Mouse (Mus musculus) hindbrain, embryonic 15.5 days (tissue): Measurements from ENCODE around the gene Gm10999. TPM values are rescaled to one million over a fixed set of nuclear protein-coding genes. Genes with fewer than 3 reads are reported as not detected.
"Not testable (repeated sequence)": the region's sequence is repeated elsewhere in the genome, so short reads cannot be mapped to it uniquely, and the experiment has no call there.

Experiments used
- ATAC-seq: fragments of 200-750 bp; cut with Nextera tagmentation; 2 replicates; pipeline ENCODE4 v1.8.0; 2017; ENCODE audit warnings: low read depth, moderate number of reproducible peaks, moderate TSS enrichment; ENCODE audit not compliant: low FRiP score
- H3K27ac ChIP-seq: fragments of 300-500 bp; sonication (generic); replicated peaks from 2 replicates; pipeline ENCODE4 v1.5.1; 2015; ENCODE audit warnings: mild to moderate bottlenecking, inconsistent platforms
- H3K27me3 ChIP-seq: fragments of 300-500 bp; sonication (generic); 2 replicates; pipeline ENCODE4 v1.6.1; 2015; ENCODE audit warnings: control low read depth, inconsistent platforms
- H3K36me3 ChIP-seq: fragments of 300-500 bp; sonication (generic); 2 replicates; pipeline ENCODE4 v1.6.1; 2015; ENCODE audit warnings: control low read depth, inconsistent platforms
- H3K4me1 ChIP-seq: fragments of 300-500 bp; sonication (generic); replicated peaks from 2 replicates; pipeline ENCODE4 v1.6.1; 2015; ENCODE audit warnings: control low read depth, inconsistent platforms
- H3K4me2 ChIP-seq: fragments of 300-500 bp; sonication (generic); 2 replicates; pipeline ENCODE4 v1.6.1; 2015; ENCODE audit warnings: moderate library complexity, mild to moderate bottlenecking, inconsistent platforms
- H3K4me3 ChIP-seq: fragments of 300-500 bp; sonication (generic); 2 replicates; pipeline ENCODE4 v1.5.1; 2015; ENCODE audit warnings: mild to moderate bottlenecking, inconsistent platforms
- H3K9ac ChIP-seq: fragments of 300-500 bp; sonication (generic); 2 replicates; pipeline ENCODE4 v1.6.1; 2015; ENCODE audit warnings: inconsistent platforms
- H3K9me3 ChIP-seq: fragments of 300-500 bp; sonication (generic); 2 replicates; pipeline ENCODE4 v1.6.1; 2016; ENCODE audit warnings: control low read depth, inconsistent platforms
- WGBS: fragments of 180-500 bp; shearing (Covaris S2); methylation state at CpG from one replicate; pipeline ENCODE4 v1.1.7; 2015; 5-methylcytosine and 5-hydroxymethylcytosine counted together
- polyA plus RNA-seq: library from polyadenylated mRNA; unstranded; fragments of >200 nt; fragmentation: Nextera tagmentation; extraction: Ambion mirVana; gene quantifications from 2 replicates; pipeline ENCODE4 v1.2.1, GENCODE M21; 2015

Gene Gm10999
- not detected in 2 replicates for polyA plus RNA-seq

DNA sequence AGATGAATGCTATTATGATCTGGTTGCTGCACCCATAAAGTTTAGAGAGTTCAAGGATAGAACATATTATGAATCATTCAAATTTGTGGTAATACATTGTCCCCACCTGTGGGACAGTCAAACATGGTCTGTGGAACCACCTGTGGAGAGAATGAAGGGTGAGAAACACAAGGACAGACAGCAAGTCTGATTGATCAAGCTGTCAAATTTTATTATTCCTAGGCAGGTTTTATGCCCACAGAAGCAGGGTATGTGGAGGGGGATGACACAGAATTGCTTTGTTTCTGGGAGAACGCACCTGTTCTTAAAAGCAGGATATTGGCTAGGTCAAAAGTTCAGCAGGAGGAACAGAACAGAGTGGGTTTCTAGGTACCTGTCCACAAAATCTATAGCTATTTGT lies at the start of gene Gm10999:
Gm10999 (minus strand) TSS at position 101 of the 400 bp plus-strand sequence.
- Histone ChIP-seq H3K9me3 (no peaks in the 10 kb centered on the region), H3K36me3 (no peaks in the 10 kb centered on the region), H3K27me3 (no peaks in the 10 kb centered on the region), H3K27ac (no peak within 1 kb of the TSS), H3K4me1 (no peaks in the 10 kb centered on the region), H3K4me3 (no peak within 1 kb of the TSS), H3K9ac (no peak within 1 kb of the TSS), H3K4me2 (no peak within 1 kb of the TSS)
- 89% methylated on average over 1 of the region's 1 CpGs for WGBS
- no peak for ATAC-seq

DNA sequence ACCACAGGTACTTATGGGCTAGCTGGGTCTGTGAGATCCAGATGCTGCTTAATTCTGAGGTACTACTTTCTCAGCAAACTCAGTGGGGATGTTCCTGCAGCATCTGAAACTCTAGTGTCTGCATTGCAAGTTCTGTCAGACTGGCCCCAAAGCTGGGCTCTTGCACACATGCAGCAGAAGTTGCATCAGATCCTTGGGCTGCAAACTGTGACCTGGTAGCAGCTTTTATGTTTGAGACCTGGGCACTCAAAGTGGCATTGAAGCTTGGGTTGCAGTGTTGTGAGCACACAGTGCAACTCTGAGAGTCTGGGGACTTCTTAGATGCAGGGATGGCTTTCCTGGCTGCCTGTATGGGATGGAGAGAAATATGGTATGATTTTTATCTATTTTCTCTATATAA lies 2.0 kb upstream of the Gm10999 start:
- Histone ChIP-seq H3K36me3 (no peaks in the 10 kb centered on the region), H3K4me2 (no peak overlapping the region), H3K9me3 (no peaks in the 10 kb centered on the region), H3K27ac (no peak overlapping the region), H3K4me1 (no peaks in the 10 kb centered on the region), H3K9ac (no peak overlapping the region), H3K4me3 (no peak overlapping the region), H3K27me3 (no peaks in the 10 kb centered on the region)
- no peak for ATAC-seq

DNA sequence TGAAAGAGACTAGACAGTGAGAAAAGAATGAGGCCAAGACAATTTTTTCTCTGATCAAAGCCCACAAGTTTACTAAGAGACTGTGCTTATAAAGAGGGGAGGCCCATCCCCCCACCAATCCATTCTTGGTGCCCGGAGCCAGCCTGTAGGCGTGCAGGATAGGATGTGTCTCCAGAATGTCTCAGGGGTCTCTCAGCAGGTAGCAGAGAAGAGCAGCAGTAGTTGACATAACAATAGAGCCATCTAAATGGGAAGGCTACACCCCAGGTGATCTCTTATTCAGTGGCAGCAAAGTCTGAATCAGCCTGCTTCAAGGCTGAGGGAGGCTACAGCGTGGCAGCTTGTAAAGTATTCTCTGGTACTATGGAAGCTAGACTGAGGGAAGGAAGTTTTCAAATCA lies 15.7 kb downstream of the Gm10999 start:
- H3K27ac ChIP-seq, H3K4me2 ChIP-seq, H3K27me3 ChIP-seq, H3K9ac ChIP-seq, H3K4me1 ChIP-seq, H3K4me3 ChIP-seq, H3K36me3 ChIP-seq, ATAC-seq, H3K9me3 ChIP-seq: not testable (repeated sequence)
- 27% methylated on average over 3 of the region's 3 CpGs for WGBS

Other genes with a start within 250 kb of the Gm10999 start
- not detected in 2 replicates for gene Ccdc7a, start 66.1 kb downstream of the Gm10999 start, polyA plus RNA-seq
- not detected in 2 replicates for gene Ccdc7b, start 64.5 kb downstream of the Gm10999 start, polyA plus RNA-seq
- gene 2610044O15Rik8, start 102.7 kb upstream of the Gm10999 start, polyA plus RNA-seq: 22.3 and 23.5 TPM in 2 replicates